Mouse (Mus musculus): Measurements from ENCODE around the gene Olfr807.

The Olfr807 gene

GRCm38 (mm10) chr10:129757693-129758092, at the start of gene Olfr807:
Gene Olfr807 (minus strand): TSS chr10:129757793.
- WGBS, result 89% methylated on average over 1 of the region's 1 CpGs

GRCm38 (mm10) chr10:129804296-129804695, 46.7 kb upstream of the Olfr807 start, which contains the start of gene Olfr811:
Gene Olfr811 (minus strand): TSS chr10:129804396.
- 82% methylated on average over 4 of the region's 4 CpGs for WGBS

GRCm38 (mm10) chr10:129794817-129795216, 37.2 kb upstream of the Olfr807 start, which contains the start of gene Olfr810:
Gene Olfr810 (minus strand): TSS chr10:129794917.

GRCm38 (mm10) chr10:129774338-129774737, 16.7 kb upstream of the Olfr807 start, which contains the start of gene Olfr809:
Gene Olfr809 (plus strand): TSS chr10:129774638.

GRCm38 (mm10) chr10:129765182-129765581, 7.6 kb upstream of the Olfr807 start, which contains the start of gene Olfr808:
Gene Olfr808 (plus strand): TSS chr10:129765482.
- 97% methylated on average over 1 of the region's 1 CpGs for WGBS

GRCm38 (mm10) chr10:129741821-129742220, 15.8 kb downstream of the Olfr807 start, which contains the start of gene Olfr806:
Gene Olfr806 (minus strand): TSS chr10:129741921.

GRCm38 (mm10) chr10:129729275-129729674, 28.3 kb downstream of the Olfr807 start, which contains the start of gene Olfr805:
Gene Olfr805 (minus strand): TSS chr10:129729375.
- 98% methylated on average over 2 of the region's 2 CpGs for WGBS
